ENCODE assay signal across 10 mouse cellular contexts in genomic region chr2:92600348-92600670, GRCm38 (mm10). TPM values are rescaled to one million over a fixed set of nuclear protein-coding genes. Genes with fewer than 3 reads are reported as not detected.
DNase-seq lines count a peak whose midpoint lies in the region; ATAC-seq and TF ChIP-seq lines count a peak whose summit lies in the region.
"Had no signal": no experiment of that assay in that cellular context is flagged by ENCODE, and none has a peak within 500 bp of the region (broad histone marks: within the 10 kb centered on the region; RNA-seq: fewer than 3 reads in every experiment).

No protein-coding gene starts in this region.

- H3K36me3 ChIP-seq in heart, embryonic 15.5 days, result no peaks in the 10 kb centered on the region
- no peaks in the 10 kb centered on the region for H3K36me3 ChIP-seq in ES-Bruce4 (ENCODE audit: control insufficient read depth, insufficient read depth, low read length, poor library complexity, severe bottlenecking)
- no peaks in the 10 kb centered on the region for H3K36me3 ChIP-seq in hindbrain, embryonic 10.5 days
- H3K36me3 ChIP-seq in midbrain, embryonic 10.5 days, result no peaks in the 10 kb centered on the region
- H3K36me3 ChIP-seq: G1E had no signal

- TF ChIP-seq POLR2A in ES-Bruce4 (IDR thresholded peaks at IDR 0.05; ENCODE audit: insufficient read depth, low read length), result no peak

- H3K27ac ChIP-seq in heart, embryonic 15.5 days, result no peak overlapping the region
- no peak overlapping the region for H3K27ac ChIP-seq in ES-Bruce4 (ENCODE audit: insufficient read depth, low read length)
- H3K27ac ChIP-seq in hindbrain, embryonic 10.5 days, result peak overlapping the region; percentile 86
- peak overlapping the region; percentile 89 for H3K27ac ChIP-seq in midbrain, embryonic 10.5 days (replicated peaks)

- peaks cover 9% of the 10 kb centered on the region for H3K4me1 ChIP-seq in heart, embryonic 15.5 days (replicated peaks)
- no peaks in the 10 kb centered on the region for H3K4me1 ChIP-seq in ES-Bruce4 (ENCODE audit: control insufficient read depth, insufficient read depth, low read length)
- H3K4me1 ChIP-seq in hindbrain, embryonic 10.5 days (replicated peaks), result peaks cover 67% of the 10 kb centered on the region
- H3K4me1 ChIP-seq in midbrain, embryonic 10.5 days, result peaks cover 74% of the 10 kb centered on the region

- no peak for DNase-seq in heart, postnatal 25 days (ENCODE audit: low spot score)
- DNase-seq in hindbrain, embryonic 10.5 days (ENCODE audit: low spot score), result peak; percentile 57
- no peak for DNase-seq in midbrain, embryonic 10.5 days (ENCODE audit: low spot score)
- no peak for DNase-seq in ovary, postnatal 36 days (ENCODE audit: low spot score)
- no peak for DNase-seq in spleen, adult 18-20 months
- DNase-seq in adrenal gland, postnatal 36 days, result no peak

- no peak for TF ChIP-seq CTCF in ES-Bruce4 (IDR thresholded peaks at IDR 0.05; ENCODE audit: low read depth, low read length)

- no peak for TF ChIP-seq EP300 in ES-Bruce4 (IDR thresholded peaks at IDR 0.05; ENCODE audit: insufficient read depth, low read depth, low read length)

- H3K4me3 ChIP-seq in heart, embryonic 15.5 days, result peak overlapping the region; percentile 65
- peak overlapping the region; percentile 57 for H3K4me3 ChIP-seq in ES-Bruce4 (ENCODE audit: low read depth, low read length)
- peak overlapping the region; percentile 81 for H3K4me3 ChIP-seq in hindbrain, embryonic 10.5 days
- peak overlapping the region; percentile 87 for H3K4me3 ChIP-seq in midbrain, embryonic 10.5 days

- 1% methylated on average over 17 of the region's 17 CpGs for WGBS in heart, embryonic 15.5 days
- WGBS in hindbrain, embryonic 10.5 days, result under 1% methylated on average over 17 of the region's 17 CpGs
- WGBS in midbrain, embryonic 10.5 days, result under 1% methylated on average over 17 of the region's 17 CpGs

- no peaks in the 10 kb centered on the region for H3K9me3 ChIP-seq in heart, embryonic 15.5 days (replicated peaks)
- no peaks in the 10 kb centered on the region for H3K9me3 ChIP-seq in ES-Bruce4 (replicated peaks; ENCODE audit: control insufficient read depth, insufficient read depth, low read length, poor library complexity, severe bottlenecking)
- H3K9me3 ChIP-seq in hindbrain, embryonic 10.5 days, result no peaks in the 10 kb centered on the region
- no peaks in the 10 kb centered on the region for H3K9me3 ChIP-seq in midbrain, embryonic 10.5 days (replicated peaks)
- H3K9me3 ChIP-seq: G1E had no signal

- intact Hi-C loops in heart, postnatal 25 days (cut with DNase I), result loop anchor here (5.0 kb wide), 1 partner anchor 73 kb away; no protein-coding TSS in a partner anchor

- H3K9ac ChIP-seq in heart, embryonic 15.5 days, result peak overlapping the region; percentile 49
- H3K9ac ChIP-seq in ES-Bruce4 (ENCODE audit: low read depth, poor library complexity, severe bottlenecking), result peak overlapping the region; percentile 27

- H3K4me2 ChIP-seq in heart, embryonic 15.5 days, result peak overlapping the region; percentile 99

- ATAC-seq in heart, embryonic 15.5 days (replicated peaks; ENCODE audit: insufficient number of reproducible peaks, insufficient read depth, low FRiP score, low read depth), result no peak

- H3K27me3 ChIP-seq in heart, embryonic 15.5 days, result peaks cover 78% of the 10 kb centered on the region
- peaks cover 5% of the 10 kb centered on the region; the same call in 1 of the 2 replicates for H3K27me3 ChIP-seq in ES-Bruce4 (ENCODE audit: control insufficient read depth, insufficient read depth, low read length, poor library complexity, severe bottlenecking)
- peaks cover 88% of the 10 kb centered on the region for H3K27me3 ChIP-seq in hindbrain, embryonic 10.5 days (ENCODE audit: insufficient read depth, poor library complexity, severe bottlenecking)
- H3K27me3 ChIP-seq in midbrain, embryonic 10.5 days (ENCODE audit: low read depth, poor library complexity, severe bottlenecking), result peaks cover 88% of the 10 kb centered on the region

RNA-seq across cellular contexts. Expression of gene Chst1, which starts 0.8 kb away (rescaled TPM):
- 1.9 and 4.0 TPM in 2 replicates for polyA plus RNA-seq in heart, embryonic 15.5 days (2015; fragmentation: Nextera tagmentation; extraction: Ambion mirVana)
- 1 to 10 TPM; 3.3 to 4.1 TPM for total RNA-seq in heart, postnatal 25 days (2021)
- 7.0 and 8.5 TPM in 2 replicates for polyA plus RNA-seq in ES-Bruce4 (2011; ENCODE audit: insufficient read depth, insufficient read length, low read depth, missing spikeins)
- 3.9 and 5.0 TPM in 2 replicates for polyA plus RNA-seq in hindbrain, embryonic 10.5 days (2016; fragmentation: Nextera tagmentation; extraction: Ambion mirVana)
- 5.1 and 5.7 TPM in 2 replicates for polyA plus RNA-seq in midbrain, embryonic 10.5 days (2016; fragmentation: Nextera tagmentation; extraction: Ambion mirVana)
- total RNA-seq in adrenal gland, postnatal 36 days (2021), result 10 to 100 TPM; 10.2 to 15.1 TPM
- polyA plus RNA-seq: erythroblast, embryonic 14.5 days had no signal

Comparison
In these comparisons a context has a peak if more than half of its experiments do, and no peak if none do; other contexts are left out.
1. H3K27ac ChIP-seq: peak in hindbrain, embryonic 10.5 days (single experiment) and midbrain, embryonic 10.5 days (single experiment); none in heart, embryonic 15.5 days (single experiment) and ES-Bruce4 (single experiment).
2. Peak in every context shown above with its lines, with median percentiles within 50 percentile points of each other: H3K4me3 ChIP-seq.